Mouse (Mus musculus) hindbrain, postnatal 0 days (tissue): ENCODE results near the gene Krtap19-3. TPM values are rescaled to one million over a fixed set of nuclear protein-coding genes. Genes with fewer than 3 reads are reported as not detected.

ENCODE experiments used
- ATAC-seq: fragments of 200-750 bp; cut with Nextera tagmentation; 2 replicates; pipeline ENCODE4 v1.8.0; 2017; ENCODE audit warnings: mild to moderate bottlenecking, moderate TSS enrichment, moderate library complexity
- DNase-seq: peaks from one replicate; pipeline ENCODE4 v3.0.0-alpha.2; 2015; ENCODE audit warnings: low spot score
- H3K27ac ChIP-seq: fragments of 300-500 bp; sonication (generic); 2 replicates; pipeline ENCODE4 v1.5.1; 2014; ENCODE audit warnings: mild to moderate bottlenecking
- H3K27me3 ChIP-seq: fragments of 300-500 bp; sonication (generic); 2 replicates; pipeline ENCODE4 v1.6.1; 2014; ENCODE audit warnings: low read length, mixed read lengths; ENCODE audit not compliant: insufficient read depth
- H3K36me3 ChIP-seq: fragments of 300-500 bp; sonication (generic); 2 replicates; pipeline ENCODE4 v1.6.1; 2014; ENCODE audit warnings: low read length, mixed read lengths; ENCODE audit not compliant: insufficient read depth
- H3K4me1 ChIP-seq: fragments of 300-500 bp; sonication (generic); 2 replicates; pipeline ENCODE4 v1.6.1; 2014; ENCODE audit warnings: antibody characterized with exemption, low read length, mixed read lengths; ENCODE audit not compliant: insufficient read depth
- H3K4me2 ChIP-seq: fragments of 300-500 bp; sonication (generic); 2 replicates; pipeline ENCODE4 v1.6.1; 2014; ENCODE audit warnings: low read depth, mild to moderate bottlenecking, low read length, moderate library complexity, mixed read lengths
- H3K4me3 ChIP-seq: fragments of 300-500 bp; sonication (generic); 2 replicates; pipeline ENCODE4 v1.5.1; 2014; ENCODE audit warnings: low read length
- H3K9ac ChIP-seq: fragments of 300-500 bp; sonication (generic); replicated peaks from 2 replicates; pipeline ENCODE4 v1.6.1; 2014; ENCODE audit warnings: mild to moderate bottlenecking, low read length, moderate library complexity, mixed read lengths
- H3K9me3 ChIP-seq: fragments of 300-500 bp; sonication (generic); 2 replicates; pipeline ENCODE4 v1.6.1; 2016; ENCODE audit warnings: low read length, mixed read lengths
- CTCF ChIP-seq: IDR thresholded peaks from 2 replicates; pipeline ENCODE4 v1.5.1; 2016; ENCODE audit warnings: antibody characterized with exemption, control low read depth, low read depth
- WGBS: fragments of 180-500 bp; shearing (Covaris S2); extraction: QIAGEN DNeasy Blood & Tissue Kit; methylation state at CpG from one replicate; pipeline ENCODE4 v1.1.7; 2014; 5-methylcytosine and 5-hydroxymethylcytosine counted together
- polyA plus RNA-seq: library from polyadenylated mRNA; unstranded; fragments of >200 nt; fragmentation: Nextera tagmentation; extraction: Ambion mirVana; gene quantifications from 2 replicates; pipeline ENCODE4 v1.2.1, GENCODE M21; 2015
- total RNA-seq: library from RNA; depleted of rRNA; stranded (reverse); fragments of >200 nt; gene quantifications from 2 replicates; pipeline ENCODE4 v1.2.3, GENCODE M21; 2014; rRNA removed

Gene Krtap19-3
- total RNA-seq (not detected in 2 replicates), polyA plus RNA-seq (not detected in 2 replicates)

DNA sequence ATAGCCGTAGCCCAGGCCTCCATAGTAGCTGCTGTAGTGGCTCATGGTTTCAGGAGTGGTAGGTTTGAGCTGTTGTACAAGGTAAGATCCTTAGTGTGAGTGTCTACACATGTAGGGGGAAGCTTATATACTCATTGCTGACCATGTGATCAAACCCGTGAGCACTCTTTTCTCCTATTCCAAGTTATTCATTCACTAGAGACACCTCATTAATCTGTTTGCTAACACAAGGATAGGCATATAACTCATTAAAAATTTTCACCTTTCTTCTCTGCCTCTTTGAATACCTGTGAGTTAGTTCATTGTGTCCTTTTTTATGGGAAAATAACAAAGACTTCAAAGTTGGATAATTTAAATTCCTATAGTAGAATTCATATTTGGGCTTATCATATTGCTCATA, at the start of gene Krtap19-3:
TSS of gene Krtap19-3 (minus strand) at position 101 of the 400 bp plus-strand sequence.
- 83% methylated on average over 2 of the region's 2 CpGs for WGBS

DNA sequence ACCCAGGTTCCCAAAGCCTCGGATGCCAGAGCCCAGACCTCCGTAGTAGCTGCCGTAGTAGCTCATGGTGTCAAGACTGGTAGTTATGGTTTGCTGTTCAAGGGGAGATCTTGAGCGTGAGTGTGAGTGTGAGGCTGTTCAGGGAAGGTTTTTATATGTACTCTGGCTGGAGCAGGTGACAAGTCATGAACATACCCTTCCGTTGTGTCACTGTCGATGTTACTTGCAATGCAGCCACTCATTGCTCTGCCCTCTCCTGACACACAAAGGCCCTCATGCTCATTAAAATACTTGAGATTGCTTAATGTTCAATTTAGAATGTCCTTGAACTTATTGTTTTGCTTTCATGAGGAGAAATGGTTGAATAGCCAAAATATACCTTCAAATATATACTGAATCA, 18.5 kb upstream of the Krtap19-3 start, which contains the start of gene Krtap19-5:
TSS of gene Krtap19-5 (minus strand) at position 101 of the 400 bp plus-strand sequence.
- Histone ChIP-seq H3K9me3 (no peaks in the 10 kb centered on the region), H3K4me3 (no peak within 1 kb of the TSS), H3K27ac (no peak within 1 kb of the TSS), H3K4me2 (no peak within 1 kb of the TSS), H3K4me1 (no peaks in the 10 kb centered on the region), H3K36me3 (no peaks in the 10 kb centered on the region), H3K9ac (no peak within 1 kb of the TSS), H3K27me3 (no peaks in the 10 kb centered on the region)
- 95% methylated on average over 6 of the region's 6 CpGs for WGBS
- ATAC-seq, result no peak
- DNase-seq, result no peak
- no peak for TF ChIP-seq CTCF

More for the DNA sequence above, at the start of gene Krtap19-3:
- Histone ChIP-seq H3K4me3 (no peak within 1 kb of the TSS), H3K36me3 (no peaks in the 10 kb centered on the region), H3K4me1 (no peaks in the 10 kb centered on the region), H3K9me3 (no peaks in the 10 kb centered on the region), H3K9ac (no peak within 1 kb of the TSS), H3K27me3 (no peaks in the 10 kb centered on the region), H3K27ac (no peak within 1 kb of the TSS), H3K4me2 (no peak within 1 kb of the TSS)
- ATAC-seq, result no peak
- no peak for TF ChIP-seq CTCF
- DNase-seq, result no peak

DNA sequence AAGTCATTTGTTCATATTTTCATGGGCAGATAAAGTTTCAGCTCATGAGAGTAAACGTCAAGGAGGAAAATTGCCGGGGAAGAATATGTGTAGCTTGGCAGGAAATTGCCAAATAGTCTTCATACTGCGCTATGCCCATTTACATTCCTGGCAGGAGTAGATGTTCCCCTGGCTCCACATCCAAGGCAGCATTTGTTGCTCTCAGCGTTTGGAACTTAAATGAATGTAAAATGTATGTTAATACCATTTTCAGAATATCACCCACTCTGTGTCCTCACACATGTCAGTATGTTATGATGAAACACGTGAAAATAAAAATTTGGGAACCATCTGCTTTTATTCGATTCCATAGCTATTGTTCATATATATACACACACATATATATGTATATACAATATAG, 9.0 kb upstream of the Krtap19-3 start:
- H3K4me1 ChIP-seq, result no peaks in the 10 kb centered on the region
- DNase-seq, result no peak
- no peaks in the 10 kb centered on the region for H3K36me3 ChIP-seq
- no peaks in the 10 kb centered on the region for H3K27me3 ChIP-seq
- no peak overlapping the region for H3K27ac ChIP-seq
- ATAC-seq, result no peak
- no peak overlapping the region for H3K9ac ChIP-seq
- 78% methylated on average over 6 of the region's 6 CpGs for WGBS
- no peak overlapping the region for H3K4me3 ChIP-seq
- no peaks in the 10 kb centered on the region for H3K9me3 ChIP-seq
- no peak overlapping the region for H3K4me2 ChIP-seq
- no peak for TF ChIP-seq CTCF

DNA sequence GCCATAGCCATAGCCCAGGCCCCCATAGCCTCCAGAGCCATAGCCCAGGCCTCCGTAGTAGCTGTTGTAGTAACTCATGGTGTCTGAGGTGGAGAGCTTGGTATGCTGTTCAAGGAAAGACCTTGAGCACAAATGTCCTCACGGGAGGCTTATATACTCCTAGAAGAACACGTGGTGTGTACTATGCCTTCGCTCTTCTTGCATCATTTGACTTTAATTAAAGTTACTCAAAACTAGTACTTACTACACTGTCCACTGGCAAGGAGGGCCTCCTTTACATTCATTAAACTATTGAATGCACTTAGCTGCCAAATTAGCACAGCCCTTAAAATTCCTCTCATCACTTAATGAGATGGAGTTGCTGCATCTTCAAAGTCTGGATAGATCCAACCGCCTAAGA, 7.2 kb upstream of the Krtap19-3 start, which contains the start of gene Krtap19-4:
TSS of gene Krtap19-4 (minus strand) at position 101 of the 400 bp plus-strand sequence.
- Histone ChIP-seq H3K36me3 (no peaks in the 10 kb centered on the region), H3K4me3 (no peak within 1 kb of the TSS), H3K27ac (no peak within 1 kb of the TSS), H3K27me3 (no peaks in the 10 kb centered on the region), H3K4me1 (no peaks in the 10 kb centered on the region), H3K4me2 (no peak within 1 kb of the TSS), H3K9ac (no peak within 1 kb of the TSS), H3K9me3 (no peaks in the 10 kb centered on the region)
- DNase-seq, result no peak
- WGBS, result 91% methylated on average over 5 of the region's 5 CpGs
- no peak for TF ChIP-seq CTCF
- no peak for ATAC-seq

DNA sequence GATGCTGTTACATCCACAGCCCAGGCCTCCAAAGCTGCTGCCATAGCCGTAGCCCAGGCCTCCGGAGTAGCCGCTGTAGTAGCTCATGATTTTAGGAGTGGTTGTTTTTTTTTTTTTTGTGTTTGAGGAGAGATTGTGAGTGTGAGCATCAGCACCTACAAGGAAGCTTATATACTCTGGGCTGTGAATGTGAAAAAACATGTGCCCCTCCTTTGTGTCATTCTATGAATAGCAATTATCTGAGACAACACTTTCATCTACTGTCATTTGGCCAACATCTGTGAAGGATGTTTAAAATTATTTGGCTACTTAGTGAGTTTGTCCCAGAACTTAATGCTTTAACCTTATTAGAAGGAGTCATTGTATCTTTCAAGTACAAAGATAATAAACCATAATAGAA, 3.7 kb downstream of the Krtap19-3 start, which contains the start of gene Krtap19-2:
TSS of gene Krtap19-2 (minus strand) at position 101 of the 400 bp plus-strand sequence.
- no peaks in the 10 kb centered on the region for H3K27me3 ChIP-seq
- no peak within 1 kb of the TSS for H3K4me2 ChIP-seq
- H3K4me3 ChIP-seq, result no peak within 1 kb of the TSS
- no peaks in the 10 kb centered on the region for H3K4me1 ChIP-seq
- ATAC-seq (no peak), DNase-seq (no peak)
- no peaks in the 10 kb centered on the region for H3K36me3 ChIP-seq
- H3K27ac ChIP-seq, result no peak within 1 kb of the TSS
- TF ChIP-seq CTCF, result no peak
- H3K9me3 ChIP-seq, result no peaks in the 10 kb centered on the region
- WGBS, result 92% methylated on average over 3 of the region's 3 CpGs
- no peak within 1 kb of the TSS for H3K9ac ChIP-seq

DNA sequence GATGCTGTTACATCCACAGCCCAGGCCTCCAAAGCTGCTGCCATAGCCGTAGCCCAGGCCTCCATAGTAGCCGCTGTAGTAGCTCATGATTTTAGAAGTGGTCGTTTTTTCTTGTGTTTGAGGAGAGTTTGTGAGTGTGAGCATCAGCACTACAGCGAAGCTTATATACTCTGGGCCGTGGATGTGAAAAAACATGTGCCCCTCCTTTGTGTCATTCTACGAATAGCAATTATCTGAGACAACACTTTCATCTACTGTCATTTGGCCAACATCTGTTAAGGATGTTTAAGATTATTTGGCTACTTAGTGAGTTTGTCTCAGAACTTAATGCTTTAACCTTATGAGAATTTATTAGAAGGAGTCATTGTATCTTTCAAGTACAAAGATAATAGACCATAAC, 8.5 kb downstream of the Krtap19-3 start, which contains the start of gene Krtap19-1:
TSS of gene Krtap19-1 (minus strand) at position 101 of the 400 bp plus-strand sequence.
- H3K9ac ChIP-seq, result no peak within 1 kb of the TSS
- ATAC-seq (no peak), DNase-seq (no peak)
- H3K4me1 ChIP-seq, result no peaks in the 10 kb centered on the region
- H3K9me3 ChIP-seq, result no peaks in the 10 kb centered on the region
- H3K27ac ChIP-seq, result no peak within 1 kb of the TSS
- no peak for TF ChIP-seq CTCF
- no peaks in the 10 kb centered on the region for H3K36me3 ChIP-seq
- H3K4me2 ChIP-seq, result no peak within 1 kb of the TSS
- no peak within 1 kb of the TSS for H3K4me3 ChIP-seq
- WGBS, result 89% methylated on average over 6 of the region's 6 CpGs
- H3K27me3 ChIP-seq, result no peaks in the 10 kb centered on the region

DNA sequence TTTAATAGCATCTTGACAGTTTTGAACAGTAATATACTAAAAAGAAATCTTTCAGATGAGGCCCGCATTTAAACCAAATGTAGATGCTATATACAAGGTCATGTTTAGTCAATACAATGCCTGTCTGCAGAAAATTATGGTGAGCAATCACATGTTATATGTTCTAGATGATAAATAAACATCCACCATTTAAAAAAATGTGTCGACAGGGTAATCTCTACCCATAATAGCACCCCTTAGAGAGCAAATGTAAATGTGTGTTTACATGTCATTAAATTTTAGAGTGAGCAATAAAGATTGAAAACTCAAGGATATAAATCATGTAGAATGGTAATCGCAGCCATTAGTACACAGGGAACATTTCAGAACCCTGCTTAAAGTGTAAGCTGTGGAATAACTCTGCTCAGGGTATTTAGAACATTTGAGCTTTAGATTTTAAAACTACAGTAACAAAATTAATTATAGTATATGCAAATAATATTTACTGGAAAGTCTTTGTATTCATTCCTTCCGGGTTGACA, 12.9 kb downstream of the Krtap19-3 start:
- ATAC-seq (no peak), DNase-seq (no peak)
- no peak for TF ChIP-seq CTCF
- no peak overlapping the region for H3K4me3 ChIP-seq
- no peaks in the 10 kb centered on the region for H3K9me3 ChIP-seq
- no peak overlapping the region for H3K27ac ChIP-seq
- no peak overlapping the region for H3K4me2 ChIP-seq
- no peaks in the 10 kb centered on the region for H3K36me3 ChIP-seq
- H3K27me3 ChIP-seq, result no peaks in the 10 kb centered on the region
- no peaks in the 10 kb centered on the region for H3K4me1 ChIP-seq
- WGBS, result 88% methylated on average over 4 of the region's 4 CpGs
- no peak overlapping the region for H3K9ac ChIP-seq
